Mouse (Mus musculus) gastrocnemius, adult 2 months (tissue): ENCODE data around the gene Unc93b1. TPM values are rescaled to one million over a fixed set of nuclear protein-coding genes. Genes with fewer than 3 reads are reported as not detected.

Experiments
- DNase-seq: peaks from one replicate; pipeline ENCODE4 v3.0.0; 2022
- H3K27ac ChIP-seq: fragments of 200-600 bp; 2 replicates; pipeline ENCODE4 v1.8.1; 2022; ENCODE audit warnings: mild to moderate bottlenecking
- H3K4me3 ChIP-seq: fragments of 200-600 bp; 2 replicates; pipeline ENCODE4 v1.8.1; 2022; ENCODE audit warnings: mild to moderate bottlenecking, moderate library complexity
- CTCF ChIP-seq: fragments of 200-600 bp; IDR thresholded peaks from 2 replicates; pipeline ENCODE4 v1.8.1; 2022; ENCODE audit warnings: antibody characterized with exemption, mild to moderate bottlenecking, moderate library complexity
- intact Hi-C: fragments of 180-260 bp; cut with DNase I; formaldehyde crosslinking; loops from one replicate; pipeline ENCODE4 v1.15.1; 2025
- total RNA-seq, 2 experiments: library from RNA; stranded (reverse); gene quantifications; 2 replicates each; pipeline ENCODE4 v1.2.3; 2021

The Unc93b1 gene
- total RNA-seq, 2 experiments from 2014 or later = 3.6 to 6.4 TPM

DNA sequence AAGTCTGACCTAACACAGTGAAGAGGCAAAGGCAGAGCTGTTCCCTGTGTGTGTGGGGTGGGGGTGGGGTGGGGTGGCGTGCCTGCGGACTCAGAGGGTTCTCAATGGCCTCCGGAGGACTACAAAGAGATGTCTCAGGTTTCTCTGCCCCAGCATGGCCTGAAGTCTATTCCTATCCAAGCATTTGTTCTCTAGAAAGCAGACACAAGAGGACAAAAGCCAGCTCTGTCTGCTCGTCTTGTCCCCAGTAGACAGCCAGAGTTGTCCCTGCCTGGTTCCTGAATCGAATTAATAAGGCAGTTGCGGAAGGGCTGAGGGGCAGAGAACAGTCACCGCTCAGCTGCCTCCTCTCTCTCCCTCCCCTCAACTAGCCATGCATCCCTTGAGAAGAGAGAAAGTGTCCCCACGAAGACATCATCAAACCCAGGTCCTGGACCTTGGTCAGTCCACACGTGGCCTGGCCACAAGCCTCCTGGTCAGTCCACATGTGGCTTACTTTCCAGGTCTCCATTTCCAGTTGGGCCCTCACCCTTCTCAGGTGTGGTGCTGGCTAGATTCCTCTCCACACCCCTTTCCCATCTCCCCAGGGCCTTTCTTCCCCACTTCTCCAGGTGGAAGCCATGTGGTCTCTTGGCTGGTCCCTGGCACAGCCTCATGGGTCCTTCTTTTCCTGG lies 48.7 kb downstream of the Unc93b1 start:
- no peak for DNase-seq
- Histone ChIP-seq H3K27ac (no peak overlapping the region; the same call in 1 of the 2 replicates), H3K4me3 (no peak overlapping the region)
- no peak for TF ChIP-seq CTCF
- intact Hi-C loops = loop anchor here (5.0 to 10.0 kb wide), 2 partner anchors 199 to 256 kb away; no protein-coding TSS in a partner anchor

DNA sequence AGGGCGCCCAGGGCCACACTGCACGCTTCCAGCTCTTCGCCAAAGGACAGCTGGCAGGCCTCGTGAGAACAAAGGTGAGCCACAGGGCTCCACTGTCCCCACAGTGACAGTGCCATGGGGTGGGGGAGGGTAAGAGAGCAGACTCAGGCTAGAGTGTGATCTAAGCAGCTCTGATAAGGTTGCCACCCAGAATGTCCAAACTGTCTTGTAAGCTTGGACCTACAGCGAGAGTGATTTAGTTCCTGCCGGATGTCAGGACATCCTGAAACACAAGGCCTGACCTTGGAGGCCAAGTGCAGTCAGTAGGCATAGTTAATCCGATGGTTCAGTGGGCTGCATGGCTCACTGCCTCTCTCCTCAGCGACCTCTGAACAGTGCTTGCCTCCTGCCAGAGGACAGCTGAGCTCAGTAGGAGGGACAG lies 50.3 kb downstream of the Unc93b1 start:
- intact Hi-C loops = loop anchor here (10.0 kb wide), 1 partner anchor 200 kb away; no protein-coding TSS in a partner anchor
- Histone ChIP-seq H3K27ac (peak overlapping the region; percentile 86), H3K4me3 (no peak overlapping the region)
- no peak for TF ChIP-seq CTCF
- DNase-seq = no peak

DNA sequence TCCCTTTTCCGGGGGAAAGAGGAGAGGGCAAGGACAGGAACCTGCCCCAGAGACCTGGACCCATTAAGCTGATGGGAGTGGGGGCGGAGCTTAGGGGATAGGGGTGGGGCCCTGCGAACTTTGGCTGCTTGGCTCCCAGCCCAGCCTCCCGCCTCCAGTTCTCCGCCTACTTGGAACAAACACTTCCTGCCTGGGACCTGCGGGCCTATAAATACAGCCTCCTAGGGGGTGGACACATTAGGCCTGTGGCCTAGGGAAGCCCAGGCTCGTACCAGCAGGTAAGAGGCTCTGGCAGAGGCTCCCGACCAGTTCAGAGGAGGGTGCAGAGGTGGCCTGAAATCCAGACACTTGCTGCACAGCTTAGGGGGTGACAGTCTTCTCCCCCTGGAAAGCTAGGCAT lies 51.3 kb downstream of the Unc93b1 start, which contains the start of gene Acy3:
Gene Acy3, plus strand, starts transcription at position 237 of the 400 bp plus-strand sequence.
- intact Hi-C loops = loop anchor here (10.0 kb wide), 1 partner anchor 202 kb away; no protein-coding TSS in a partner anchor
- peak; percentile 87 for DNase-seq
- Histone ChIP-seq H3K27ac (peak within 1 kb of the TSS; percentile 86), H3K4me3 (peak within 1 kb of the TSS; percentile 61)
- TF ChIP-seq CTCF = no peak

DNA sequence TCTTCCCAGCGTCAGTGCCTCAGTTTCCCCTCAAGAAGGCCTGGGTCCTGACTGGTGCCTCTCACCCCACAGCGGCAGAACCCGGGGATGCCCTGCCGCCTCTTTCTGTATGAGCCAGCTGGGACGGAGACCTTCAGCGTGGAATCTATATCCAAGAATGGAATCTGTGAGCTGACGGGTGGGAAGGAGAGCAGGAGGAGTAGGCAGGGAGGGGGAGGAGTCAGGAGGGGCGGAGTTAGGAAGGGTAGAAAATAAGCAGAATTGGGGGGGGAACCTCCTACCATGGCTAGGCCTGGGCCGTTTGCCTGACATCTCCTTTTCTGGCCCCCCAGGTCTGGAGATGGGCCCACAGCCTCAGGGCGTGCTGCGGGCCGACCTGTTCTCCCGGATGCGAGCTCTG lies 53.1 kb downstream of the Unc93b1 start:
- Histone ChIP-seq H3K27ac (no peak overlapping the region), H3K4me3 (no peak overlapping the region)
- intact Hi-C loops = loop anchor here (10.0 kb wide), 1 partner anchor 203 kb away; no protein-coding TSS in a partner anchor
- TF ChIP-seq CTCF = no peak
- no peak for DNase-seq

DNA sequence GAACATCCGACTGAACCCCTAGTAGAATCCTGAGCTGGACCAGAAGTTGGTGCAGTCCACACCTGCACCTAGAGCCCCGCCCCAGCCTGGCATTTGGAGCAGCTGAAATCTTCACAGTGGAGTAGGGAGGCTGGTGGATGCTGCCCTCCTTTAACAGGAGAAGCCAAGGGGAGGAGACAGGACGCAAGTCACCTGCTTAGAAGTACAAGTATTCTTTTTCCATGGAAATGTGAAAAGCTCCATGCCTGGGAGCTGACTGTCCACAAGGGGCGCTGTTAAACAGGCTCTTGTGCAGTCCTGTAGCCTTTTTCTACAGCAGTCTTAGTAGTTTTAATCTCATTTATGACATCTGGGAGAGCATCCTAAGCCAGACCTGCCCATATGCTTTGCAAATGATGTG lies 53.8 kb downstream of the Unc93b1 start:
- H3K27ac ChIP-seq = no peak overlapping the region
- no peak for DNase-seq
- intact Hi-C loops = loop anchor here (10.0 kb wide), 1 partner anchor 204 kb away; no protein-coding TSS in a partner anchor
- peak; percentile 20; the same call in 1 of the 2 replicates for TF ChIP-seq CTCF
- no peak overlapping the region for H3K4me3 ChIP-seq

DNA sequence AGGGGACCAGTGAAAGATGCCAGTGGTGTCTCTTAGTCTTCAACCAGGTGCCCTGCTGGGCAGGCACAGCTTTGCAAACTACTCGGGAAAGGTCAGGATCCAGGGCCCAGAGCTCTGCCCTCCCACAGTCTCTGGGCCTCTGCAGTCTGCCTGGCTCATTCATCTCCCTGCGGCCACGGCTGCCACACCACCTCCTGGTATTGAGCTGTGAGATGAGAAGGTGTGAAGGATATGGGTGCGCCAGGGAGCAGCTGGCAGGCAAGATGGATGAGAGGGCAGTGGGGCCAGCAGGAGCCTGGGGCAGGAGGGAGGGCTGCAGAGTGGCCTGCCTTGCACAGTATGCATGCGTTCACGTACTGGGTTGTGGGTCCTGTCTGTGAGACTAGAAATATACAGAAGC lies 55.8 kb downstream of the Unc93b1 start:
- DNase-seq = peak; percentile 71
- no peak for TF ChIP-seq CTCF
- intact Hi-C loops = no loop called here
- Histone ChIP-seq H3K4me3 (no peak overlapping the region), H3K27ac (peak overlapping the region; percentile 48)

DNA sequence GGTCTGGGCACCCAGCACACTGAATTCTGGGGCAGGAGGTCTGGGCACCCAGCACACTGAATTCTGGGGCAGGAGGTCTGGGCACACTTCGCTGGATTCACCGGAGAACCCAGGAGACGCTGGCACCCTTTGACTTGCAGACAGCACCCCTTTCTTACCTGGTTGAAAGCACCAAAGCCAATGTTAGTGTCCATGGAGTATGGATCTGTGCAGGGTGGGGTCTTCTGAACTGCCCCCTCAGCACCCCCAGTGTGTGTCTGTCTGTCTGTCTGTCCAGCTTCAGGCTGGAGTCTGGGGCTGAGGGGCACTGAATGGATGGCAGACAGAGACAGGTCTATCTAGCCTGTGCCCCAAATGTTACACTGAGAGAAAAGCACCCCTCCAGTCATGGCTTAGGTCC lies 56.6 kb downstream of the Unc93b1 start:
- no peak for DNase-seq
- no peak overlapping the region for H3K4me3 ChIP-seq
- no peak for TF ChIP-seq CTCF
- no peak overlapping the region for H3K27ac ChIP-seq
- intact Hi-C loops = no loop called here

DNA sequence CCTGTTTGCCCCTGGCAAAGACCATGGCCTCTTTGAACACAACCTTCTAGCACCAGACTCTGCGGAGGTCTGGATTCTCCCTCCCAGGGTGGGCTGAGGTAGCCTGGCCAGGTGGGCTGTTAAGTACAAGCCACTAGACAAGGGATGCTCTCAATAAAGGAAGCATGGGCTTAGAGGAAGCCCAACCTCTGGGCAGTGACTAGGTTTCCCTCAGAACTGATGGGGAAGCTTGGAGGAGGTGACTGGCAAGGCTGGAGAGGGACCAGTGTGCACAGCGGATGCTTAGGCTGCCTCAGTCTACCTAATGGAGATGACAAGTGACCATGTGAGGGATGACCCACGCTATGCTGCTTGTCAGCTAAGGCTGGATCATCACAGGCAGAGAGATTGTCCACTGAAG lies 57.0 kb downstream of the Unc93b1 start:
- no peak for TF ChIP-seq CTCF
- Histone ChIP-seq H3K4me3 (no peak overlapping the region), H3K27ac (no peak overlapping the region)
- DNase-seq = no peak
- intact Hi-C loops = no loop called here

DNA sequence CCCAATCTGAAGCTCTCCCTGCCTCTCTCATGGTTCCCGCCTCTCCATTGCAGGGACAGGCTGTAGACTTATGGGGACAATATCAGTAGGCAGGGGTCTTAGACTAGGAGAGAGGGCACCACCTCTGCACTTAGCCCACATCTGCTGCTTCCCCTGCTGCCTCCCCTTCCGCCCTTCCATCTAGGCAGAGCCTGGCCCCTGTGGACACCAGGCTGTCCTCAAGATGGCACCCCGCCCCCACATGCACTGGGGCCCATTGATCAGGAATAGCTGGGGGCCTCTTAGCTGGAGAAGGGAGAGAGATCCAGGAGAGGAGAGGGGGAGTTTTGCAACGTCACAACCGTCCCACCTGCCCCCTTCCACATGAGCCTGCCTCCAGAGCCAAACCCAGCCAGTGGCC lies 57.4 kb downstream of the Unc93b1 start, which contains the start of gene Tbx10:
Gene Tbx10, plus strand, starts transcription at position 337 of the 400 bp plus-strand sequence.
- Histone ChIP-seq H3K27ac (no peak within 1 kb of the TSS), H3K4me3 (no peak within 1 kb of the TSS)
- intact Hi-C loops = no loop called here
- no peak for DNase-seq
- TF ChIP-seq CTCF = no peak

DNA sequence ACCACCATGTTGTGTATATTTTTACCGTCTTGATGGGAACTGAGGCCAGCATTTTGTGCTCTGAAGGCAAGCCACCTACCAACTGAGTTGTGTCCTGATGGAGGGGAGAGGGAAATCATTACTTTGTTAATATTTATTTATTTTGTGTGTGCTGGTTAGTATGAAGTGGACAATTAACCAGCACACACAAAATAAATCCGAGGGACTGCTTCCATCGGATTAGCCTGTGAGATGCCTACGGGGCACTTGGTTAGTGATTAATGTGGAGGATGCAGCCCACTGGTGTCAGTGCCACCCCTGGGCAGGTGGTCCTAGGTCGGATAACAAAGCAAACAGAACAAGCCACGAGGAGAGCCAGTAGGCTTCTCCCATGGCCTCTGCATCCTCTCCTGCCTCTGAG lies 59.9 kb downstream of the Unc93b1 start:
- no peak overlapping the region for H3K4me3 ChIP-seq
- TF ChIP-seq CTCF = no peak
- intact Hi-C loops = no loop called here
- no peak for DNase-seq
- no peak overlapping the region for H3K27ac ChIP-seq

DNA sequence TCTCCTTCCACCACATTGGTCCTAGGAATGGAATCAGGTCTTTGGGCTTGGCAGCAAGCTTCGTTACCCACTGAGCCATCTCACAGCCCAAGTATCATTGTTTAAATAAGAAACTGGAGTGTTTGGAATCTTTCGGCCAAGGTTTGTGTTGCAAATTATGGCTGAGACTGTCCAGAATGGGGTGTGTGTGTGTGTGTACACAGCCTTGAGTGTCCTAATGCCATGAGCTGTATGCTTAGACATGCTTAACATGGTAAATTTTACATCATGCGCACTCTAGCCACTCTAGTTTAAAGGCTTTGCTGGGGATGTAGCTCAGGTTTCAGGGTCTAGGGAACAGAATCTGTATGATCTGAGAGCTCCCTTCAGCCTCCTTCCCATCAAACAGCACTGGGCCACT lies 60.5 kb downstream of the Unc93b1 start:
- intact Hi-C loops = no loop called here
- no peak for TF ChIP-seq CTCF
- H3K27ac ChIP-seq = peak overlapping the region; percentile 68
- no peak for DNase-seq
- no peak overlapping the region for H3K4me3 ChIP-seq

DNA sequence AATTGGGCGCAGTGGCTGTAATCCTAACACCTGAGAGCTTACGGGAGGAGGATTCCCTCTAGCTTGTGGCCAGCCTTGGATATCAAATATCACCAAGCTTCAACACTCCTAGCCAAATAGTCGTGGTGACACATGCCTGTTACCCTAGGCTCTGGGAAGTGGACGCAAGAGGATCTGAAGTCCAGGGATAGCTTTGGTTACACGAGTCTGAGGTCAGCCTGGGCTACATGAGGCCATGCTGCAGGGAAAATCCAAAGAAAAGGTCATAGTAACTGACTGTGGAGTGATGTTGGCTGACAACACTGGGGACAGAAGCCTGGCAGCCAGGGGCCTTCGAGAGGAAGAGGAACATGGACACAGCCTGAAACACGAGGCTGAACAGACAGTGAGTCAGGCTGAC lies 61.1 kb downstream of the Unc93b1 start:
- TF ChIP-seq CTCF = no peak
- intact Hi-C loops = no loop called here
- no peak for DNase-seq
- no peak overlapping the region for H3K4me3 ChIP-seq
- H3K27ac ChIP-seq = peak overlapping the region; percentile 68

DNA sequence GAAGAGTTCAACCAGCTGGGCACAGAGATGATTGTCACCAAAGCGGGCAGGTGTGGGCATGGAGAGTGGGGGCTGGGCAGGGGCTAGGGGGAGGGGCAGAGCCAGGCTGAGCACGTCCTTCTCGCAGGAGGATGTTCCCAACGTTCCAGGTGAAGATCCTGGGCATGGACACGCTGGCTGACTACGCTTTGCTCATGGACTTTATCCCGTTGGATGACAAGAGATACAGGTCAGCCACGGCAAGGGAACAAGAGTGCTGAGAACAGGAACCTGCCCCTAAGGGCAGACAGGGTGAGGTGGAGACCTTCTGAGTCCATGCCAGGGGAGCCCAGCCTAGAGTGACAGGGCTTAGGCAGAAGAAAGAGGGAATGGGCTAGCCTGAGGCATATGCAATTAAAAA lies 61.8 kb downstream of the Unc93b1 start:
- H3K4me3 ChIP-seq = no peak overlapping the region
- DNase-seq = no peak
- TF ChIP-seq CTCF = no peak
- H3K27ac ChIP-seq = peak overlapping the region; percentile 68; the same call in 1 of the 2 replicates
- intact Hi-C loops = no loop called here

DNA sequence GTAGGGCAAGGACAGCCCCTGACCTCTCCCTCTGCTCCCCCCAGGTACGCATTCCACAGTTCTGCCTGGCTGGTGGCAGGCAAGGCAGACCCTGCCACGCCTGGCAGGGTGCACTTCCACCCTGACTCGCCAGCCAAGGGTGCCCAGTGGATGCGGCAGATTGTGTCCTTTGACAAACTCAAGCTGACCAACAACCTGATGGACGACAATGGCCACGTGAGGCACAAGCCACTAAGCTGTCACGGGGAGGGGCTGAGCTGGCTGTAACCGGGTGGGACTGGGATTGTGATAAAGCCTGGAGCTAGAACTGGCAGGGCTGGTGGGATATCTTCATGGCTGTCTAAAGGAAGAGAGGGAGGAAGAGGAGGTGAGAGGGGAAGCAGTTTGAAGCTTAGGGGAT lies 62.2 kb downstream of the Unc93b1 start:
- Histone ChIP-seq H3K4me3 (no peak overlapping the region), H3K27ac (no peak overlapping the region)
- intact Hi-C loops = no loop called here
- no peak for DNase-seq
- no peak for TF ChIP-seq CTCF
